ENCODE assay signal across 8 mouse cellular contexts in the genomic region with DNA sequence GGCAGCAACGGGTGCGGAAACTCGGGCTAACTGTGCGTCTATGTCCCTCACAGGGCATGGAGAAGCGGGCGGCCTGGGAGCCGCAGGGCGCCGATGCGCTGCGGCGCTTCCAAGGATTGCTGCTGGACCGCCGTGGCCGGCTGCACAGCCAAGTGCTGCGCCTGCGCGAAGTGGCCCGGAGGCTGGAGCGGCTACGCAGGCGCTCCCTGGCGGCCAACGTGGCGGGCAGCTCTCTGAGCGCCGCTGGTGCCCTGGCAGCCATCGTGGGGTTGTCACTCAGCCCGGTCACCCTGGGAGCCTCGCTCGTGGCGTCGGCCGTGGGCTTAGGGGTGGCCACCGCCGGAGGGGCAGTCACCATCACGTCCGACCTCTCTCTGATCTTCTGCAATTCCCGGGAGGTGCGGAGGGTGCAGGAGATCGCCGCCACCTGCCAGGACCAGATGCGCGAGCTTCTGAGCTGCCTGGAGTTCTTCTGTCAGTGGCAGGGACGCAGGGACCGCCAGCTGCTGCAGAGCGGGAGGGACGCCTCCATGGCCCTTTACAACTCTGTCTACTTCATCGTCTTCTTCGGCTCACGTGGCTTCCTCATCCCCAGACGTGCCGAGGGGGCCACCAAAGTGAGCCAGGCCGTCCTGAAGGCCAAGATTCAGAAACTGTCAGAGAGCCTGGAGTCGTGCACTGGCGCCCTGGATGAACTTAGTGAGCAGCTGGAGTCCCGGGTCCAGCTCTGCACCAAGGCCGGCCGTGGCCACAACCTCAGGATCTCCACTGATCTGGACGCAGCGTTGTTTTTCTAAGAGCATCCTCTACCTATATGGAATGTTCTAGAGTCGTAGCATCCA. TPM values are rescaled to one million over a fixed set of nuclear protein-coding genes. Genes with fewer than 3 reads are reported as not detected.
A peak's percentile ranks its signal among the peaks of the same experiment; 100 is the strongest.
DNase-seq lines count a peak whose midpoint lies in the region; ATAC-seq and TF ChIP-seq lines count a peak whose summit lies in the region.

No protein-coding gene starts in this region.

- H3K9me3 ChIP-seq in embryonic facial prominence, embryonic 15.5 days (replicated peaks): no peaks in the 10 kb centered on the region
- no peaks in the 10 kb centered on the region for H3K9me3 ChIP-seq in limb, embryonic 14.5 days (ENCODE audit: control insufficient read depth, low read length)
- no peaks in the 10 kb centered on the region for H3K9me3 ChIP-seq in midbrain, embryonic 16.5 days (replicated peaks; ENCODE audit: control insufficient read depth, low read length, poor library complexity, severe bottlenecking)

- no peaks in the 10 kb centered on the region for H3K4me1 ChIP-seq in bone marrow, adult 2 months (ENCODE audit: control insufficient read depth, insufficient read depth, low read length)
- peaks cover 14% of the 10 kb centered on the region for H3K4me1 ChIP-seq in embryonic facial prominence, embryonic 15.5 days
- H3K4me1 ChIP-seq in limb, embryonic 14.5 days (ENCODE audit: control insufficient read depth, insufficient read depth, low read length): peaks cover 12% of the 10 kb centered on the region
- peaks cover 11% of the 10 kb centered on the region; the same call in 1 of the 2 replicates for H3K4me1 ChIP-seq in midbrain, embryonic 16.5 days (ENCODE audit: control insufficient read depth, insufficient read depth, low read length)
- H3K4me1 ChIP-seq in spleen, adult 2 months (ENCODE audit: control insufficient read depth, insufficient read depth, insufficient read length): peaks cover 13% of the 10 kb centered on the region

- DNase-seq in 416B (ENCODE audit: low read depth): peak; percentile 83
- peak; percentile 88 to 89 for DNase-seq in heart, adult 9 months (ENCODE audit: low spot score in 2 of 2)
- peak; percentile 90 for DNase-seq in kidney, adult 9 months
- DNase-seq in limb, embryonic 14.5 days (ENCODE audit: low spot score): peak; percentile 88
- peak; percentile 33 to 85 for DNase-seq in spleen, adult 2 months (ENCODE audit: low read depth in 1 of 2, low spot score in 2 of 2)

- H3K27me3 ChIP-seq in embryonic facial prominence, embryonic 15.5 days: 0 out of 2 replicates have a peak, but pooled peaks cover 2% of the 10 kb centered on the region
- H3K27me3 ChIP-seq in limb, embryonic 14.5 days (ENCODE audit: control insufficient read depth, insufficient read depth, low read length): no peaks in the 10 kb centered on the region
- no peaks in the 10 kb centered on the region for H3K27me3 ChIP-seq in midbrain, embryonic 16.5 days (ENCODE audit: control insufficient read depth, insufficient read depth, low read depth, low read length)
- H3K27me3 ChIP-seq in spleen, adult 2 months (ENCODE audit: control insufficient read depth, insufficient read depth, low read length): no peaks in the 10 kb centered on the region

- TF ChIP-seq POLR2A in bone marrow, adult 2 months (IDR thresholded peaks at IDR 0.05; ENCODE audit: borderline replicate concordance, control insufficient read depth, low read depth, low read length): peak; percentile 67; the same call in 1 of the 2 replicates
- no peak for TF ChIP-seq POLR2A in limb, embryonic 14.5 days (IDR thresholded peaks at IDR 0.05; ENCODE audit: borderline replicate concordance, extremely low read depth, insufficient read depth, insufficient read length)
- TF ChIP-seq POLR2A in spleen, adult 2 months (IDR thresholded peaks at IDR 0.05; ENCODE audit: low read depth, low read length): no peak

- WGBS in bone marrow, adult 2 months: 4% methylated on average over 62 of the region's 62 CpGs
- WGBS in embryonic facial prominence, embryonic 15.5 days: 3% methylated on average over 61 of the region's 62 CpGs
- 3% methylated on average over 49 of the region's 62 CpGs for WGBS in limb, embryonic 14.5 days
- 2% methylated on average over 61 of the region's 62 CpGs for WGBS in midbrain, embryonic 16.5 days
- 6% methylated on average over 62 of the region's 62 CpGs for WGBS in spleen, adult 2 months

- peak overlapping the region; percentile 83 for H3K4me2 ChIP-seq in embryonic facial prominence, embryonic 15.5 days (replicated peaks)
- peak overlapping the region; percentile 94 for H3K4me2 ChIP-seq in limb, embryonic 14.5 days (replicated peaks; ENCODE audit: low read depth, low read length, severe bottlenecking)
- peak overlapping the region; percentile 91 for H3K4me2 ChIP-seq in midbrain, embryonic 16.5 days (ENCODE audit: low read length)

- peak overlapping the region; percentile 78 for H3K4me3 ChIP-seq in bone marrow, adult 2 months (replicated peaks; ENCODE audit: control insufficient read depth, low read depth, low read length)
- peak overlapping the region; percentile 58 for H3K4me3 ChIP-seq in embryonic facial prominence, embryonic 15.5 days (replicated peaks)
- peak overlapping the region; percentile 58 for H3K4me3 ChIP-seq in limb, embryonic 14.5 days (replicated peaks; ENCODE audit: low read length)
- H3K4me3 ChIP-seq in midbrain, embryonic 16.5 days (ENCODE audit: low read depth, low read length): peak overlapping the region; percentile 73
- peak overlapping the region; percentile 77 for H3K4me3 ChIP-seq in spleen, adult 2 months (ENCODE audit: extremely low read depth, insufficient read depth, insufficient read length)

- no peaks in the 10 kb centered on the region for H3K36me3 ChIP-seq in embryonic facial prominence, embryonic 15.5 days
- H3K36me3 ChIP-seq in limb, embryonic 14.5 days (ENCODE audit: control insufficient read depth, insufficient read depth, low read length): no peaks in the 10 kb centered on the region
- H3K36me3 ChIP-seq in midbrain, embryonic 16.5 days (ENCODE audit: control insufficient read depth, insufficient read depth, low read length): no peaks in the 10 kb centered on the region
- H3K36me3 ChIP-seq in spleen, adult 2 months (ENCODE audit: control insufficient read depth, insufficient read depth, low read length): no peaks in the 10 kb centered on the region

- peak; percentile 65 for TF ChIP-seq CTCF in bone marrow, adult 2 months (IDR thresholded peaks at IDR 0.05; ENCODE audit: control insufficient read depth, insufficient read depth, low read length)
- peak; percentile 57; the same call in 1 of the 2 replicates for TF ChIP-seq CTCF in spleen, adult 2 months (IDR thresholded peaks at IDR 0.05; ENCODE audit: extremely low read depth, insufficient read depth, insufficient read length, insufficient replicate concordance)

- ATAC-seq in embryonic facial prominence, embryonic 15.5 days (ENCODE audit: insufficient number of reproducible peaks, low FRiP score, low TSS enrichment, low read depth): peak; percentile 82
- ATAC-seq in limb, embryonic 14.5 days (ENCODE audit: low FRiP score, low read depth): peak; percentile 89
- ATAC-seq in midbrain, embryonic 16.5 days: peak; percentile 93

- H3K27ac ChIP-seq in bone marrow, adult 2 months (ENCODE audit: control insufficient read depth, insufficient read depth, low read depth, low read length, poor library complexity): peak overlapping the region; percentile 81
- no peak overlapping the region; the same call in 1 of the 2 replicates for H3K27ac ChIP-seq in embryonic facial prominence, embryonic 15.5 days (replicated peaks)
- H3K27ac ChIP-seq in limb, embryonic 14.5 days (replicated peaks; ENCODE audit: low read depth, low read length): no peak overlapping the region
- peak overlapping the region; percentile 72 for H3K27ac ChIP-seq in midbrain, embryonic 16.5 days (ENCODE audit: low read length)
- H3K27ac ChIP-seq in spleen, adult 2 months (ENCODE audit: insufficient read depth, low read length): peak overlapping the region; percentile 41; the same call in 1 of the 2 replicates

- peak overlapping the region; percentile 41 for H3K9ac ChIP-seq in embryonic facial prominence, embryonic 15.5 days
- peak overlapping the region; percentile 69 for H3K9ac ChIP-seq in limb, embryonic 14.5 days (ENCODE audit: low read depth, low read length, severe bottlenecking)
- H3K9ac ChIP-seq in midbrain, embryonic 16.5 days (ENCODE audit: low read depth, low read length): peak overlapping the region; percentile 84

RNA-seq across cellular contexts. Expression of gene Apold1, which starts 2.2 kb away (rescaled TPM):
- 2.4 and 6.2 TPM in 2 replicates for polyA plus RNA-seq in bone marrow, adult 2 months (2011; ENCODE audit: insufficient read depth, insufficient read length, low replicate concordance, missing spikeins)
- 4.6 and 5.0 TPM in 2 replicates for polyA plus RNA-seq in embryonic facial prominence, embryonic 15.5 days (2015; fragmentation: Nextera tagmentation; extraction: Ambion mirVana)
- 2.7 and 3.4 TPM in 2 replicates for polyA plus RNA-seq in limb, embryonic 14.5 days (2012; rRNA removed)
- 4.8 and 4.9 TPM in 2 replicates for polyA plus RNA-seq in limb, embryonic 14.5 days (2014; fragmentation: Nextera tagmentation; extraction: Ambion mirVana)
- polyA plus RNA-seq in midbrain, embryonic 16.5 days (2015; fragmentation: Nextera tagmentation; extraction: Ambion mirVana): 4.2 and 5.5 TPM in 2 replicates
- 1.1 TPM in 2 replicates for polyA plus RNA-seq in spleen, adult 2 months (2012; rRNA removed)

RNA-seq across cellular contexts. Expression of gene Ddx47, which starts 27.7 kb away (rescaled TPM):
- 51.5 and 56.9 TPM in 2 replicates for polyA plus RNA-seq in bone marrow, adult 2 months (2011; ENCODE audit: insufficient read depth, insufficient read length, low replicate concordance, missing spikeins)
- polyA plus RNA-seq in embryonic facial prominence, embryonic 15.5 days (2015; fragmentation: Nextera tagmentation; extraction: Ambion mirVana): 101 and 108 TPM in 2 replicates
- 93.9 and 104 TPM in 2 replicates for polyA plus RNA-seq in limb, embryonic 14.5 days (2012; rRNA removed)
- 97.6 and 107 TPM in 2 replicates for polyA plus RNA-seq in limb, embryonic 14.5 days (2014; fragmentation: Nextera tagmentation; extraction: Ambion mirVana)
- polyA plus RNA-seq in midbrain, embryonic 16.5 days (2015; fragmentation: Nextera tagmentation; extraction: Ambion mirVana): 75.1 and 78.2 TPM in 2 replicates
- 32.3 and 34.6 TPM in 2 replicates for polyA plus RNA-seq in spleen, adult 2 months (2012; rRNA removed)

Comparison
In these comparisons a context has a peak if more than half of its experiments do, and no peak if none do; other contexts are left out.
1. H3K27ac ChIP-seq: peak in bone marrow, adult 2 months (single experiment), midbrain, embryonic 16.5 days (single experiment) and spleen, adult 2 months (single experiment); none in embryonic facial prominence, embryonic 15.5 days (single experiment) and limb, embryonic 14.5 days (single experiment).
2. Peak in every context shown above with its lines, with median percentiles within 50 percentile points of each other: DNase-seq, H3K4me3 ChIP-seq, ATAC-seq, H3K4me2 ChIP-seq and H3K9ac ChIP-seq.